Mouse (Mus musculus) liver, postnatal 0 days (tissue): ENCODE data around the gene Tlcd1.

ENCODE experiments used
- CTCF ChIP-seq: sonication (generic); IDR thresholded peaks from 2 replicates; pipeline ENCODE4 v1.5.1; 2016; ENCODE audit warnings: antibody characterized with exemption, low read depth
- EP300 ChIP-seq: IDR thresholded peaks from 2 replicates; pipeline ENCODE4 v1.6.1; 2016; ENCODE audit warnings: antibody characterized with exemption, low read depth, mild to moderate bottlenecking

- TF ChIP-seq CTCF (no peak), EP300 (no peak)
Observed at GRCm38 (mm10) chr11:78146707-78147543, 29.6 kb upstream of the Tlcd1 start.
